Mouse (Mus musculus) heart, embryonic 11.5 days (tissue): ENCODE results near the gene Ap1s3. TPM values are rescaled to one million over a fixed set of nuclear protein-coding genes. Genes with fewer than 3 reads are reported as not detected.

Source experiments
- ATAC-seq: fragments of 200-750 bp; cut with Nextera tagmentation; replicated peaks from 2 replicates; pipeline ENCODE4 v1.8.0; 2017; ENCODE audit warnings: moderate library complexity; ENCODE audit not compliant: insufficient number of reproducible peaks, low FRiP score, low TSS enrichment
- H3K27ac ChIP-seq: fragments of 300-500 bp; sonication (generic); 2 replicates; pipeline ENCODE4 v1.5.1; 2014; ENCODE audit warnings: mild to moderate bottlenecking, low read depth, low read length
- H3K27me3 ChIP-seq: fragments of 300-500 bp; sonication (generic); 2 replicates; pipeline ENCODE4 v1.6.1; 2014; ENCODE audit warnings: mild to moderate bottlenecking, low read length, mixed read lengths; ENCODE audit not compliant: control insufficient read depth, insufficient read depth
- H3K36me3 ChIP-seq: fragments of 300-500 bp; sonication (generic); 2 replicates; pipeline ENCODE4 v1.6.1; 2014; ENCODE audit warnings: mild to moderate bottlenecking, low read length, moderate library complexity, mixed read lengths; ENCODE audit not compliant: control insufficient read depth, insufficient read depth
- H3K4me1 ChIP-seq: fragments of 300-500 bp; sonication (generic); 2 replicates; pipeline ENCODE4 v1.6.1; 2014; ENCODE audit warnings: low read length; ENCODE audit not compliant: control insufficient read depth, insufficient read depth
- H3K4me2 ChIP-seq: fragments of 300-500 bp; sonication (generic); 2 replicates; pipeline ENCODE4 v1.6.1; 2014; ENCODE audit warnings: mild to moderate bottlenecking, moderate library complexity
- H3K4me3 ChIP-seq: fragments of 300-500 bp; sonication (generic); 2 replicates; pipeline ENCODE4 v1.5.1; 2014; ENCODE audit warnings: low read depth, low read length
- H3K9ac ChIP-seq: fragments of 300-500 bp; sonication (generic); 2 replicates; pipeline ENCODE4 v1.6.1; 2014; ENCODE audit warnings: mild to moderate bottlenecking, low read depth, low read length, moderate library complexity
- H3K9me3 ChIP-seq: fragments of 300-500 bp; sonication (generic); replicated peaks from 2 replicates; pipeline ENCODE4 v1.6.1; 2016; ENCODE audit warnings: low read length; ENCODE audit not compliant: control insufficient read depth
- WGBS: fragments of 180-500 bp; shearing (Covaris S2); extraction: QIAGEN DNeasy Blood & Tissue Kit; methylation state at CpG from one replicate; pipeline ENCODE4 v1.1.7; 2014; ENCODE audit not compliant: insufficient replicate concordance; 5-methylcytosine and 5-hydroxymethylcytosine counted together
- polyA plus RNA-seq: library from polyadenylated mRNA; unstranded; fragments of >200 nt; fragmentation: Nextera tagmentation; extraction: Ambion mirVana; gene quantifications from 2 replicates; pipeline ENCODE4 v1.2.1, GENCODE M21; 2014

The Ap1s3 gene
- polyA plus RNA-seq: 0.08 and 0.30 TPM in 2 replicates

- ATAC-seq: peak; percentile 82
- Histone ChIP-seq H3K27ac (no peak within 1 kb of the TSS), H3K27me3 (peaks cover 28% of the 10 kb centered on the region), H3K4me2 (peak within 1 kb of the TSS; percentile 83), H3K4me3 (peak within 1 kb of the TSS; percentile 56), H3K9me3 (no peaks in the 10 kb centered on the region), H3K4me1 (no peaks in the 10 kb centered on the region), H3K36me3 (no peaks in the 10 kb centered on the region), H3K9ac (peak within 1 kb of the TSS; percentile 50)
- under 1% methylated on average over 51 of the region's 51 CpGs for WGBS
Observed at GRCm38 (mm10) chr1:79671543-79672337, at the start of gene Ap1s3. Gene Ap1s3, minus strand, starts transcription at chr1:79671972.

- Histone ChIP-seq H3K4me1 (no peaks in the 10 kb centered on the region), H3K9ac (no peak overlapping the region), H3K36me3 (no peaks in the 10 kb centered on the region), H3K9me3 (no peaks in the 10 kb centered on the region), H3K27ac (no peak overlapping the region), H3K4me2 (no peak overlapping the region), H3K4me3 (no peak overlapping the region), H3K27me3 (no peaks in the 10 kb centered on the region)
- 88% methylated on average over 13 of the region's 13 CpGs for WGBS
- ATAC-seq: no peak
Observed at GRCm38 (mm10) chr1:79714152-79714923, 42.6 kb upstream of the Ap1s3 start.

- no peaks in the 10 kb centered on the region for H3K9me3 ChIP-seq
- no peaks in the 10 kb centered on the region for H3K4me1 ChIP-seq
- no peak overlapping the region for H3K4me3 ChIP-seq
- no peaks in the 10 kb centered on the region for H3K36me3 ChIP-seq
- no peak overlapping the region for H3K4me2 ChIP-seq
- ATAC-seq: no peak
- H3K27ac ChIP-seq: no peak overlapping the region
- H3K27me3 ChIP-seq: no peaks in the 10 kb centered on the region
- 83% methylated on average over 5 of the region's 5 CpGs for WGBS
- H3K9ac ChIP-seq: no peak overlapping the region
Observed at GRCm38 (mm10) chr1:79713081-79713480, 41.3 kb upstream of the Ap1s3 start.

GRCm38 (mm10) chr1:79711147-79712126 lies 39.7 kb upstream of the Ap1s3 start:
- Histone ChIP-seq H3K9me3 (no peaks in the 10 kb centered on the region), H3K4me1 (no peaks in the 10 kb centered on the region), H3K9ac (no peak overlapping the region), H3K27ac (no peak overlapping the region), H3K4me3 (no peak overlapping the region), H3K36me3 (no peaks in the 10 kb centered on the region), H3K27me3 (no peaks in the 10 kb centered on the region), H3K4me2 (no peak overlapping the region)
- WGBS: 73% methylated on average over 18 of the region's 18 CpGs
- ATAC-seq: no peak

DNA sequence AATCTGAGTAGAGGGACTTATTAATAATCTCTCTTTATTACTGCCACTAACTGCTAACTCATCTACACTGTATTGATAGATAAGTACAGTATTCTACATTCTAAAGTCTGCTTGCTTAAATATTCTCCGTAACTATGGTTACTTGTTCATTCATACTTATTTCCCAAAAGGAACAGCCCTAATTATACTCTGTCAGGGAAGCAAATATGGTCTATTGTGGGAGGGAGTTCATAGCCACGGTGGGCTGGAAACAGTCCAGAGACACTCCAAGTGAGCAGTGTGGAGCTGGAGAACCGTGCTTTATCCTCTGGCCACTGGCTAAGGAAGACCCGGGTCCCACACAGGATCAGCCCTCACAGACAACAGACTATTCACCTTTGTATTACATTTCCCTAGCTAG lies 38.9 kb upstream of the Ap1s3 start:
- WGBS: 69% methylated on average over 4 of the region's 4 CpGs
- Histone ChIP-seq H3K4me2 (no peak overlapping the region), H3K4me3 (no peak overlapping the region), H3K36me3 (no peaks in the 10 kb centered on the region), H3K27me3 (no peaks in the 10 kb centered on the region), H3K9me3 (no peaks in the 10 kb centered on the region), H3K4me1 (no peaks in the 10 kb centered on the region), H3K27ac (no peak overlapping the region), H3K9ac (no peak overlapping the region)
- no peak for ATAC-seq

DNA sequence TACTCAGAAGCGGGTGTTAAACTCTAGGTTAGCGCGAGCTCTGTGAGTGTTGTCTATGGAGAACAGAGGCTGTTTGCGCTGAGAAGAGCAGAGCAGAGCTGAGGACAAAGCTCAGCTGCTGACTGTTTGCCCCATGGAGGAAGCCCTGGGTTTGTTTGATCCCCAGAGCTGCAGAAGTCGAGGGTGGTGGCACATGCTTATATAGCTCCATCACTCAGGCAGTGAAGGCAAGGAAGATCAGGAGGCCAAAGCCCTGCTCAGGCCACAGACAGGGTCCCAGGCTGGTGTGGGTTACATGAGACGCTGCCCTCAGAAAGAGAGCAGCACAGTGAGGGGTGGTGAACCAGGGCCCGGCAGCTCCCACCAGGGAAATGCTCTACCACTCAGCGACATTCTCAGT lies 38.4 kb upstream of the Ap1s3 start:
- H3K9me3 ChIP-seq: no peaks in the 10 kb centered on the region
- ATAC-seq: no peak
- 82% methylated on average over 8 of the region's 8 CpGs for WGBS

DNA sequence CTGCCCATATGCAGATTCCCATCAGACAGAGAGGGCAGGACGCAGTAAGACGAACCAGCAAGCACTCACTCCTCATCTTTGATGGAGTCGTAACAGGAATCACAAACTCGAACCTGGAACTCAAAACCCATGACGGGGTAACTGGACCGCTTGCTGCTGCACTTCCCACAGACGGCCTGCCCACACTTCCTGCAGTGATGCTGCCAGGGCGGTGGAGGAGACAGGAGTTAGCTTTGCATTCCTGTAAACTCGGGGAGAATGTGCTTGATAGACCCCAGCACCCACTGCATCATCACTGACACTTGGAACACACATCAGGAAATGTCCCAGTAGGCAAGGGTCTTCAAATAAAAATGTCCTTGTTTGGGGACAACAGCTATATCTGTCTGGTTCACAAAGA lies 35.6 kb upstream of the Ap1s3 start:
- Histone ChIP-seq H3K9me3 (no peaks in the 10 kb centered on the region), H3K36me3 (0 out of 2 replicates have a peak, but pooled peaks cover 2% of the 10 kb centered on the region), H3K27ac (no peak overlapping the region), H3K9ac (no peak overlapping the region), H3K4me3 (no peak overlapping the region), H3K4me1 (no peaks in the 10 kb centered on the region), H3K27me3 (no peaks in the 10 kb centered on the region), H3K4me2 (no peak overlapping the region)
- 80% methylated on average over 9 of the region's 9 CpGs for WGBS
- ATAC-seq: no peak

More for the DNA sequence above, 38.4 kb upstream of the Ap1s3 start:
- no peak overlapping the region for H3K27ac ChIP-seq
- no peaks in the 10 kb centered on the region for H3K27me3 ChIP-seq
- H3K9ac ChIP-seq: no peak overlapping the region
- no peak overlapping the region for H3K4me2 ChIP-seq
- H3K4me1 ChIP-seq: no peaks in the 10 kb centered on the region
- no peak overlapping the region for H3K4me3 ChIP-seq
- no peaks in the 10 kb centered on the region for H3K36me3 ChIP-seq

GRCm38 (mm10) chr1:79706707-79707106 lies 34.9 kb upstream of the Ap1s3 start:
- no peak for ATAC-seq
- no peaks in the 10 kb centered on the region for H3K27me3 ChIP-seq
- no peaks in the 10 kb centered on the region for H3K9me3 ChIP-seq
- H3K4me1 ChIP-seq: no peaks in the 10 kb centered on the region
- WGBS: 66% methylated on average over 3 of the region's 3 CpGs
- H3K27ac ChIP-seq: no peak overlapping the region
- no peak overlapping the region for H3K4me2 ChIP-seq
- H3K9ac ChIP-seq: no peak overlapping the region
- H3K36me3 ChIP-seq: 0 out of 2 replicates have a peak, but pooled peaks cover 2% of the 10 kb centered on the region
- H3K4me3 ChIP-seq: no peak overlapping the region
